9 mouse cellular contexts compared by ENCODE assay signal in genomic region chr5:143434421-143434820, GRCm38 (mm10). TPM values are rescaled to one million over a fixed set of nuclear protein-coding genes. Genes with fewer than 3 reads are reported as not detected.
DNase-seq lines count a peak whose midpoint lies in the region; ATAC-seq lines count a peak whose summit lies in the region.
"Had no signal": no experiment of that assay in that cellular context is flagged by ENCODE, and none has a peak within 500 bp of the region (broad histone marks: within the 10 kb centered on the region; RNA-seq: fewer than 3 reads in every experiment).

No protein-coding gene starts in this region.

- no peaks in the 10 kb centered on the region for H3K27me3 ChIP-seq in embryonic facial prominence, embryonic 11.5 days (ENCODE audit: control insufficient read depth, insufficient read depth, low read length)
- no peaks in the 10 kb centered on the region for H3K27me3 ChIP-seq in liver, embryonic 11.5 days (replicated peaks; ENCODE audit: control insufficient read depth, insufficient read depth, low read length)
- H3K27me3 ChIP-seq: hindbrain, embryonic 15.5 days had no signal

- no peak overlapping the region for H3K9ac ChIP-seq in embryonic facial prominence, embryonic 11.5 days (replicated peaks; ENCODE audit: low read length)
- H3K9ac ChIP-seq in liver, embryonic 11.5 days (ENCODE audit: low read depth, low read length), result no peak overlapping the region
- H3K9ac ChIP-seq: hindbrain, embryonic 15.5 days had no signal

- no peaks in the 10 kb centered on the region for H3K36me3 ChIP-seq in embryonic facial prominence, embryonic 11.5 days (replicated peaks; ENCODE audit: control insufficient read depth, insufficient read depth, low read depth, low read length)
- H3K36me3 ChIP-seq in liver, embryonic 11.5 days (ENCODE audit: control insufficient read depth, insufficient read depth, low read length), result no peaks in the 10 kb centered on the region
- H3K36me3 ChIP-seq: hindbrain, embryonic 15.5 days had no signal

- WGBS in embryonic facial prominence, embryonic 11.5 days, result 2% methylated on average over 4 of the region's 4 CpGs
- WGBS in liver, embryonic 11.5 days, result 5% methylated on average over 4 of the region's 4 CpGs

- H3K9me3 ChIP-seq in embryonic facial prominence, embryonic 11.5 days (replicated peaks; ENCODE audit: control insufficient read depth, low read length), result no peaks in the 10 kb centered on the region
- H3K9me3 ChIP-seq in liver, embryonic 11.5 days (ENCODE audit: control insufficient read depth, low read length), result no peaks in the 10 kb centered on the region
- H3K9me3 ChIP-seq: hindbrain, embryonic 15.5 days had no signal

- peak; percentile 41 to 60 for DNase-seq in right cerebral cortex, adult 2 months (ENCODE audit: low spot score in 2 of 2)
- DNase-seq in right cerebral cortex, postnatal 25 days, result no peak
- peak; percentile 89 for DNase-seq in adrenal gland, postnatal 14 days
- DNase-seq in embryonic facial prominence, embryonic 11.5 days (ENCODE audit: low spot score), result peak; percentile 83
- peak; percentile 76 for DNase-seq in liver, embryonic 11.5 days (ENCODE audit: low spot score)
- peak; percentile 64 for DNase-seq in retina, adult 2 months (ENCODE audit: low read depth, low spot score)
- peak; percentile 64 for DNase-seq in urinary bladder, postnatal 14 days (ENCODE audit: low spot score)

- H3K4me1 ChIP-seq in embryonic facial prominence, embryonic 11.5 days (ENCODE audit: control insufficient read depth, insufficient read depth, low read length), result no peaks in the 10 kb centered on the region
- no peaks in the 10 kb centered on the region for H3K4me1 ChIP-seq in liver, embryonic 11.5 days (replicated peaks; ENCODE audit: control insufficient read depth, insufficient read depth, low read length)
- H3K4me1 ChIP-seq: hindbrain, embryonic 15.5 days had no signal

- no peak overlapping the region for H3K4me3 ChIP-seq in embryonic facial prominence, embryonic 11.5 days (ENCODE audit: low read depth, low read length)
- no peak overlapping the region for H3K4me3 ChIP-seq in liver, embryonic 11.5 days (ENCODE audit: low read depth, low read length)
- H3K4me3 ChIP-seq: hindbrain, embryonic 15.5 days had no signal

- H3K27ac ChIP-seq in embryonic facial prominence, embryonic 11.5 days (replicated peaks; ENCODE audit: low read depth, low read length), result no peak overlapping the region
- no peak overlapping the region for H3K27ac ChIP-seq in liver, embryonic 11.5 days (ENCODE audit: low read depth, low read length)
- H3K27ac ChIP-seq: hindbrain, embryonic 15.5 days had no signal

- no peak overlapping the region for H3K4me2 ChIP-seq in embryonic facial prominence, embryonic 11.5 days (ENCODE audit: low read depth, low read length)
- H3K4me2 ChIP-seq in liver, embryonic 11.5 days, result no peak overlapping the region
- H3K4me2 ChIP-seq: hindbrain, embryonic 15.5 days had no signal

- no peak for ATAC-seq in embryonic facial prominence, embryonic 11.5 days (replicated peaks; ENCODE audit: insufficient number of reproducible peaks, low FRiP score, low TSS enrichment, low read depth)
- peak; percentile 74 for ATAC-seq in inflammation-experienced regulatory T-cells, adult 6 months
- 0 out of 2 replicates have a peak, but pooled peaks have one; percentile 39 for ATAC-seq in liver, embryonic 11.5 days (replicated peaks; ENCODE audit: low FRiP score)

RNA-seq across cellular contexts. Expression of gene Daglb, which starts 30.0 kb away (rescaled TPM):
- 11.2 and 13.1 TPM in 2 replicates for total RNA-seq in adrenal gland, postnatal 14 days (2021)
- polyA plus RNA-seq in embryonic facial prominence, embryonic 11.5 days (2014; fragmentation: Nextera tagmentation; extraction: Ambion mirVana), result 7.2 and 7.3 TPM in 2 replicates
- 10 to 100 TPM in 2 of 3 experiments, 1 to 10 TPM in 1; 9.5 to 13.0 (median 12.7) TPM for polyA plus RNA-seq in inflammation-experienced regulatory T-cells, adult 6 months (2017; shearing (Covaris generic))
- 13.7 and 14.9 TPM in 2 replicates for polyA plus RNA-seq in liver, embryonic 11.5 days (2014; fragmentation: Nextera tagmentation; extraction: Ambion mirVana)

RNA-seq across cellular contexts. Expression of gene Kdelr2, which starts 30.8 kb away (rescaled TPM):
- 101 and 108 TPM in 2 replicates for total RNA-seq in adrenal gland, postnatal 14 days (2021)
- polyA plus RNA-seq in embryonic facial prominence, embryonic 11.5 days (2014; fragmentation: Nextera tagmentation; extraction: Ambion mirVana), result 246 and 261 TPM in 2 replicates
- 100 to 1,000 TPM in 1 of 3 experiments, 10 to 100 TPM in 2; 76.8 to 100 (median 78.4) TPM for polyA plus RNA-seq in inflammation-experienced regulatory T-cells, adult 6 months (2017; shearing (Covaris generic))
- polyA plus RNA-seq in liver, embryonic 11.5 days (2014; fragmentation: Nextera tagmentation; extraction: Ambion mirVana), result 233 and 236 TPM in 2 replicates
